In the genomic region with DNA sequence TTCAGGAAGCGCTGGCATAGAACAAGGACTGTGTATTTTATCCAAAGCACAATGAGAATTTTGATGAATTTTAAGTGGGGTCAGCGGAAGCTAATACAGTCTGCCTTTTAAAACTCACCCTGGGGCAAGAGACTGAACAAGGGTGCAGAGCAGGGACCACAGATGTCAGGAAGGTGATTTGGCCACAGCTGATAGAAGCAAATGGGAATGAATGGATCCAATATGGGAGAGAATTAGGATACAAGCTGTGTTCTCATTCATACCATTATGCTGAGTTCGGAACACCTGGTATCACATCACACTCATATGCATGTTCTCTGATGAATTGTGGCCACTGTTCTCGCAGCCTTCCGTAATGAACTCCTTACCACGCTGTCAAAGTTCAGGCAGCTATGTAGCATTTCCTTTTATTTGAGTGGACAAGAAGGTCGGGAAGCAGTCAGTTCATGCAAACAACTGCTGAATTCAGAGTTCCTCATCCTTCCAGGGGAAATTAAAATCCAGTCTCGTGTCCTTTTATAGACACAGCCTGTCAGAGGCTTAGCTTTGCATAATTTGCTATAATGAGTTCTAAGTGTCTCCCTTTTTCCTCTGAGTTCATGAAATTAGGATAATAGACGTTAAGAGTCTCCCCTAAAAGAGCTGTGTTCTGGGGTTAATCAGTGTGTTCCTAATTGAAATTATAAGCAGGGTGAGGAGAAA, we compare ENCODE assay signal across 15 mouse cellular contexts.
DNase-seq lines count a peak whose midpoint lies in the region; ATAC-seq lines count a peak whose summit lies in the region.
"Had no signal": no experiment of that assay in that cellular context is flagged by ENCODE, and none has a peak within 500 bp of the region (broad histone marks: within the 10 kb centered on the region; RNA-seq: fewer than 3 reads in every experiment).

No protein-coding gene starts in this region.

- no peak overlapping the region for H3K4me2 ChIP-seq in hindbrain, embryonic 12.5 days (replicated peaks)
- no peak overlapping the region for H3K4me2 ChIP-seq in midbrain, embryonic 15.5 days
- H3K4me2 ChIP-seq in intestine, embryonic 15.5 days (replicated peaks), result no peak overlapping the region
- H3K4me2 ChIP-seq: embryonic facial prominence, embryonic 13.5 days had no signal

- H3K36me3 ChIP-seq in embryonic facial prominence, embryonic 10.5 days (replicated peaks), result no peaks in the 10 kb centered on the region
- H3K36me3 ChIP-seq in hindbrain, embryonic 12.5 days, result no peaks in the 10 kb centered on the region
- no peaks in the 10 kb centered on the region for H3K36me3 ChIP-seq in midbrain, embryonic 15.5 days (replicated peaks)
- no peaks in the 10 kb centered on the region for H3K36me3 ChIP-seq in intestine, embryonic 15.5 days
- H3K36me3 ChIP-seq: embryonic facial prominence, embryonic 13.5 days had no signal

- H3K4me3 ChIP-seq in embryonic facial prominence, embryonic 10.5 days, result no peak overlapping the region
- H3K4me3 ChIP-seq in hindbrain, embryonic 12.5 days, result no peak overlapping the region
- H3K4me3 ChIP-seq in midbrain, embryonic 15.5 days, result no peak overlapping the region
- no peak overlapping the region for H3K4me3 ChIP-seq in intestine, embryonic 15.5 days (replicated peaks)
- H3K4me3 ChIP-seq: embryonic facial prominence, embryonic 13.5 days had no signal

- peak; percentile 49 for DNase-seq in embryo, embryonic 10 days (ENCODE audit: low spot score)
- no peak for DNase-seq in embryo, embryonic 9.5 days (ENCODE audit: extremely low spot score)
- DNase-seq in embryonic facial prominence, embryonic 10.5 days (ENCODE audit: low spot score), result peak; percentile 36
- DNase-seq in ovary, postnatal 14 days (ENCODE audit: low spot score), result no peak
- no peak for DNase-seq in adrenal gland, adult 2 months
- DNase-seq: cerebellum, adult 8-10 months; kidney, postnatal 25 days; lung, postnatal 4 days; right cerebral cortex, adult 18-20 months had no signal

- H3K9ac ChIP-seq in hindbrain, embryonic 12.5 days, result no peak overlapping the region
- H3K9ac ChIP-seq in midbrain, embryonic 15.5 days, result no peak overlapping the region
- no peak overlapping the region for H3K9ac ChIP-seq in intestine, embryonic 15.5 days
- H3K9ac ChIP-seq: embryonic facial prominence, embryonic 13.5 days had no signal

- peak overlapping the region; percentile 3; the same call in 1 of the 2 replicates for H3K27ac ChIP-seq in embryonic facial prominence, embryonic 10.5 days (replicated peaks)
- no peak overlapping the region for H3K27ac ChIP-seq in hindbrain, embryonic 12.5 days
- H3K27ac ChIP-seq in midbrain, embryonic 15.5 days, result no peak overlapping the region
- no peak overlapping the region for H3K27ac ChIP-seq in intestine, embryonic 15.5 days
- H3K27ac ChIP-seq: embryonic facial prominence, embryonic 13.5 days had no signal

- ATAC-seq in hindbrain, embryonic 12.5 days (ENCODE audit: low FRiP score), result peak; percentile 71
- peak; percentile 75 for ATAC-seq in midbrain, embryonic 15.5 days (replicated peaks)
- ATAC-seq in intestine, embryonic 15.5 days, result no peak
- ATAC-seq: intestine, embryonic 16.5 days; Patski had no signal

- H3K4me1 ChIP-seq in embryonic facial prominence, embryonic 10.5 days, result peaks cover 21% of the 10 kb centered on the region
- H3K4me1 ChIP-seq in hindbrain, embryonic 12.5 days, result 0 out of 2 replicates have a peak, but pooled peaks cover 7% of the 10 kb centered on the region
- no peaks in the 10 kb centered on the region for H3K4me1 ChIP-seq in midbrain, embryonic 15.5 days
- H3K4me1 ChIP-seq in intestine, embryonic 15.5 days (replicated peaks), result no peaks in the 10 kb centered on the region

- no peaks in the 10 kb centered on the region for H3K27me3 ChIP-seq in embryonic facial prominence, embryonic 10.5 days (replicated peaks; ENCODE audit: low read depth, poor library complexity, severe bottlenecking)
- H3K27me3 ChIP-seq in hindbrain, embryonic 12.5 days, result no peaks in the 10 kb centered on the region
- H3K27me3 ChIP-seq in midbrain, embryonic 15.5 days (replicated peaks), result no peaks in the 10 kb centered on the region
- no peaks in the 10 kb centered on the region for H3K27me3 ChIP-seq in intestine, embryonic 15.5 days (replicated peaks)
- H3K27me3 ChIP-seq: embryonic facial prominence, embryonic 13.5 days; Patski had no signal

- no peaks in the 10 kb centered on the region for H3K9me3 ChIP-seq in embryonic facial prominence, embryonic 10.5 days
- H3K9me3 ChIP-seq in hindbrain, embryonic 12.5 days (replicated peaks), result no peaks in the 10 kb centered on the region
- no peaks in the 10 kb centered on the region for H3K9me3 ChIP-seq in midbrain, embryonic 15.5 days
- H3K9me3 ChIP-seq in intestine, embryonic 15.5 days, result no peaks in the 10 kb centered on the region
- H3K9me3 ChIP-seq: embryonic facial prominence, embryonic 13.5 days had no signal

- WGBS in embryonic facial prominence, embryonic 10.5 days, result 39% methylated on average over 9 of the region's 9 CpGs
- WGBS in hindbrain, embryonic 12.5 days, result 41% methylated on average over 9 of the region's 9 CpGs
- WGBS in midbrain, embryonic 15.5 days, result 32% methylated on average over 9 of the region's 9 CpGs
- WGBS in intestine, embryonic 15.5 days, result 68% methylated on average over 9 of the region's 9 CpGs

Comparison
In these comparisons a context has a peak if more than half of its experiments do, and no peak if none do; other contexts are left out.
1. DNase-seq: peak in embryo, embryonic 10 days (single experiment) and embryonic facial prominence, embryonic 10.5 days (single experiment); none in embryo, embryonic 9.5 days (single experiment), ovary, postnatal 14 days (single experiment) and adrenal gland, adult 2 months (single experiment).